Mouse (Mus musculus): Measurements from ENCODE around the gene Olfr10. TPM values are rescaled to one million over a fixed set of nuclear protein-coding genes. Genes with fewer than 3 reads are reported as not detected.

Gene Olfr10
- polyA plus RNA-seq (2012; rRNA removed), result not detected in 2 replicates

DNA sequence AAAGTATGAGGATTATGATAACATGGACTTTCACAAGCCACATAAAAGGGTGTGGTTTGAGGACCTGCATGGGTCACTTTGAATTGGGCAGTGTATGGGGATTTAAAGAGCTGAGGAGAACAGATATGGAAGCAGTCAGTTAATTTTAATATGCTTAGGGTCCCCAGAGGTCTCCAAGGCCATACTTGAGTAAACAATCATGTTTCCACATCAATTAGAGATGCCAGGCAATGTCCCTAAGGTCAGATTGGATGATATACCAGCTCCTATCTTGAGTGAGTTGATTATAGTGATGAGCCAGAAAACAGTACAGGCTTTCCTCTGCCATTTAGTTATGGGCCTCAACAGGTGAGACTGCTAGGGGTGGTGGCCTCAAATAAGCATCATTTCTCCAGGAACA is at the start of gene Olfr10:
Gene Olfr10, plus strand, starts transcription at position 301 of the 400 bp plus-strand sequence.

DNA sequence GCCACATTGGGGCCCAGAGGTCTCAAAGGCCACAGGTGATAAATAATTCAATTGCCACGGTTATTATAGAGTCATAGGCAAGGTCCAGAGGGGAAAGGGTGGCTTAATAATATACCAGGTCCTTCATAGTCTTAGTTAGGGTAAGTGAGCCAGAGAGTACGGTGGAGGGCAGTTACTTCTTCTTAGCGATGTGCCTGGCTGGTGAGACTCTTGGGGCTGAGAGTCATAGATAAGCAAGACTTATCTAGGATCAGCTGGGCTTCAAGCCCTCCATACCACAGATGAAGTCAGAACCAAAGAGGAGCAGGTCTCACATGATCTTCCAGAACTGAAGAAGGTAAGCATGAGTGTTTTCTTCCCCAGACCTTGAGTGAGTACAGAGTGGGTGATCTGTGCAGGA is 26.3 kb upstream of the Olfr10 start, which contains the start of gene Olfr1393:
Gene Olfr1393, plus strand, starts transcription at position 83 of the 400 bp plus-strand sequence.

DNA sequence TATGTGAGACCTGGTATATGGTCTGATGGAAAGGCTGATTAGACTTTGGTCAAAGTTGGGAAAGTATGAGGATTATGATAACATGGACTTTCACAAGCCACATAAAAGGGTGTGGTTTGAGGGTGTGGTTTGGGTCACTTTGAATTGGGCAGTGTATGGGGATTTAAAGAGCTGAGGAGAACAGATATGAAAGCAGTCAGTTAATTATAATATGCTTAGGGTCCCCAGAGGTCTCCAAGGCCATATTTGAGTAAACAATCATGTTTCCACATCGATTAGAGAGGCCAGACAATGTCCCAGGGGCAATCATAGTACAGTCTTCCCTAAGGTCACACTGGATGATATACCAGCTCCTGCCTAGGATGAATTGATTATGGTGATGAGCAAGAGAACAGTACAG is 19.6 kb upstream of the Olfr10 start, which contains the start of gene Olfr1392:
Gene Olfr1392, plus strand, starts transcription at position 301 of the 400 bp plus-strand sequence.

DNA sequence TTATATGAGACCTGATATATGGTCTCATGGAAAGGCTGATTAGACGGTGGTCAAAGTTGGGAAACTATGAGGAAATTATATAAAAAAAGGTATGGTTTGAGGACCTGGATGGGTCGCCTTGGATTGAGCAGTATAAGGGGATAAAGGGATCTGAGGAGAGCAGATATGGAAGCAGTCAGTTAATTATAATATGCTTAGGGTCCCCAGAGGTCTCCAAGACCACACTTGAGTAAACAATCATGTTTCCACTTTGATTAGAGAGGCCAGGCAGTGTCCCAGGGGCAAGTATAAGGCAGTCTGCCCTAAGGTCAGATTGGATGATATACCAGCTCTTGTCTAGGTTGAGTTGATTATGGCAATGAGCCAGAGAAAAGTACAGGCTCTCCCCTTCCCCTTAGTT is 17.9 kb downstream of the Olfr10 start, which contains the start of gene Olfr1391:
Gene Olfr1391, plus strand, starts transcription at position 301 of the 400 bp plus-strand sequence.

DNA sequence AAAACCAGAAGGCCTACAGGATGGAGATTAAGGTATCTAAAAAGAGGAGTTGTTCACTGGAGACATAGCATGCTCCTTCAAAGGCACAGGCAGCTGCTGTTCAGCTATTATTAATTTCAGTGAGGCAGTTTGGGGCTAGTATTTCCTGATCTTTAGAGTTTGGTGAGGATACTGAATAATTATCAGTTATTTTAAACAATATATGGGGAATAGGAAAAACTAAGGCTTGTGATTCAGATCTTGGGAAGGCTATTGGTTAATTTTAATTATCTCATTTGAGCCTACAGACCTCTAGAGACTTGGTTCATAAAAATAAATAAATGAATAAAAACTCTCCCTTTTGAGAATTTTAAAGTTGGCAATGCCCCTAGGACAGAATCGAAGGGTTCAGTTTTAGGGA is 30.3 kb downstream of the Olfr10 start, which contains the start of gene Olfr1390:
Gene Olfr1390, plus strand, starts transcription at position 301 of the 400 bp plus-strand sequence.

Other genes with a start within 250 kb of the Olfr10 start
- gene Tgtp2, start 240.5 kb upstream of the Olfr10 start, polyA plus RNA-seq (2012; rRNA removed), result 0.34 and 1.0 TPM in 2 replicates
- 2.0 and 2.4 TPM in 2 replicates for gene Ifi47, start 228.2 kb upstream of the Olfr10 start, polyA plus RNA-seq (2012; rRNA removed)
- 0.15 TPM in 1 of 2 replicates, not detected in the other for gene Olfr1396, start 189.9 kb upstream of the Olfr10 start, polyA plus RNA-seq (2012; rRNA removed)
- gene Olfr1395, start 162.5 kb upstream of the Olfr10 start, polyA plus RNA-seq (2012; rRNA removed), result not detected in 2 replicates
- not detected in 2 replicates for gene Olfr1394, start 150.4 kb upstream of the Olfr10 start, polyA plus RNA-seq (2012; rRNA removed)
- gene Btnl9, start 117.6 kb upstream of the Olfr10 start, polyA plus RNA-seq (2012; rRNA removed), result 0.95 and 2.9 TPM in 2 replicates
- gene Zfp62, start 101.4 kb upstream of the Olfr10 start, polyA plus RNA-seq (2012; rRNA removed), result 1.7 and 2.2 TPM in 2 replicates
- 159 and 190 TPM in 2 replicates for gene Mgat1, start 60.5 kb upstream of the Olfr10 start, polyA plus RNA-seq (2012; rRNA removed)
- 0.05 and 0.08 TPM in 2 replicates for gene Olfr1393, start 26.4 kb upstream of the Olfr10 start, polyA plus RNA-seq (2012; rRNA removed)
- 0.22 TPM in 1 of 2 replicates, not detected in the other for gene Olfr1392, start 19.5 kb upstream of the Olfr10 start, polyA plus RNA-seq (2012; rRNA removed)
- not detected in 2 replicates for gene Olfr1391, start 18.0 kb downstream of the Olfr10 start, polyA plus RNA-seq (2012; rRNA removed)
- gene Olfr1390, start 30.4 kb downstream of the Olfr10 start, polyA plus RNA-seq (2012; rRNA removed), result not detected in 2 replicates
- not detected in 2 replicates for gene Olfr1389, start 118.3 kb downstream of the Olfr10 start, polyA plus RNA-seq (2012; rRNA removed)
- gene Olfr1388, start 131.9 kb downstream of the Olfr10 start, polyA plus RNA-seq (2012; rRNA removed), result 0.10 and 0.26 TPM in 2 replicates
- gene Olfr1387, start 150.6 kb downstream of the Olfr10 start, polyA plus RNA-seq (2012; rRNA removed), result not detected in 2 replicates
- gene Olfr1386, start 160.3 kb downstream of the Olfr10 start, polyA plus RNA-seq (2012; rRNA removed), result not detected in 2 replicates
- gene Olfr1385, start 184.3 kb downstream of the Olfr10 start, polyA plus RNA-seq (2012; rRNA removed), result not detected in 2 replicates
- not detected in 2 replicates for gene Olfr1384, start 202.0 kb downstream of the Olfr10 start, polyA plus RNA-seq (2012; rRNA removed)
- not detected in 2 replicates for gene Olfr1383, start 214.9 kb downstream of the Olfr10 start, polyA plus RNA-seq (2012; rRNA removed)
- not detected in 2 replicates for gene Olfr1382, start 223.5 kb downstream of the Olfr10 start, polyA plus RNA-seq (2012; rRNA removed)
- gene Olfr1381, start 238.7 kb downstream of the Olfr10 start, polyA plus RNA-seq (2012; rRNA removed), result not detected in 2 replicates

All from colon, adult 2 months (tissue).